Mouse (Mus musculus) olfactory bulb, adult 2 months (tissue): Measurements from ENCODE around the gene Axdnd1.
"Not testable (repeated sequence)": the region's sequence is repeated elsewhere in the genome, so short reads cannot be mapped to it uniquely, and the experiment has no call there.

Experiments used
- CTCF ChIP-seq: fragments of 200-500 bp; IDR thresholded peaks from 2 replicates; pipeline ENCODE4 v1.5.1; 2012; ENCODE audit warnings: low read depth, mild to moderate bottlenecking, low read length, moderate library complexity; ENCODE audit not compliant: insufficient read depth
- POLR2A ChIP-seq: fragments of 200-500 bp; IDR thresholded peaks from 2 replicates; pipeline ENCODE4 v1.6.1; 2012; ENCODE audit warnings: mild to moderate bottlenecking, low read depth, low read length, moderate library complexity; ENCODE audit not compliant: insufficient read depth

DNA sequence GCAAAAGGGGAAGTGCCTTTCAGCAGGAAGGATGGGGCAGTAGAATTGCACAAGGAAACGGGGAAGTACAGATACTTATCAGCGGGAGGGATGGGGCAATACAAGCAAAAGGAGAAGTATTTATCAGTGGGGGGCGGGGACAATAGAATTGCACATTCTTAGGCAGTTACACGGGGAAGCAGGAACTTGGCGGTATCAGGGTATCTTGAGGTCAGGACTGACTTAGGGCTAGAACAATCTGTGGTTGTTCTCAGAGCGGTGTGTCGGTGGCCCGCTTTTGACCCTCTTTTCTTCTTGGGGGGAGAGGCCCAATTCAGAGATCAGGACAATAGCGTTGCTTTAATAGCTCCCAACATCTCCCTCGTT lies 131.8 kb downstream of the Axdnd1 start:
- TF ChIP-seq CTCF, POLR2A: not testable (repeated sequence)
